Mouse (Mus musculus) heart, adult 9 months (tissue): Measurements from ENCODE around the gene Gm49395.

Source experiments
- DNase-seq, 2 experiments: peaks; one replicate each; pipeline ENCODE4 v3.0.0; 2022; ENCODE audit warnings: low spot score in 2 of 2

Gene Gm49395

DNA sequence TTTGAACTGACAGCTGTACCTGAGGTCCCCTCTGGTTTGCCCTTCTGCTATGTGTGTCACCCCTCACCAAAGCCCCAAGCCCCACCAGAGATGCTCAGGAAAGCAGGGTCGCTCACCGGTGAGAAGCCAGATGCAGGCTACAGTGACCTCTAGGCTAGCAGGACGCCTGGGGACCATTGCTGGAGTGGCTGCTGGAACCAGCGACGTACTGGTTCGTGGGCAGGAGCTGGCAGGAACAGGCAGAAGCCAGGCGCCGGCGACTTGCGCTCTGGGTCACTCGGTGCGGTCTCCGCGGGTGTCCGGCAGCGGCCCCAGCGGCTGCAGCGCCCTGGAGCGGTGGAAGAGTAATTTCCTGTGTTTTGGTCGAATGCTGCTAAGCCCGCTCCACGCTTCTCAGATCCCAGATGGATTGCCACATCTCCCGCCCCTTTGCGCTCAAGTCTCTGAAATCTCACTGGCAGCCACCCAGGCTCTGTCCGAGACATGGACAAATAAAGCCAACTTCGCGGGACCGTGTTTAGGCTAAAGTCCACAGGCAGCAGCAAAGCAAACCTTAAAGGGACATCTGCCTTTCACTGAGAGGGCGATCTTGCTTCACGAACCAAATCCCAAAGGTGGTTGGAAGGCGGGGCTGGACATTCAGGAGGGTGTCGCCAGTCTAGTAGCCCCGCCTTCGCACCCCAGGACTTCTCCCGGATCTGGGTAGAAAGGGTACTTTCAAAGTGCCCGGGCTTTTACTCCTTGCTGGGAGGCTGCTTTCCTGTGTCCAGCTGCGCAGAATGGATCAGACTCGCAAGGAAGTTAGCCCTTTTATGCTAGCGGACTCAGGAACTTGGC, at the start of gene Gm49395, which contains the start of gene Itga1:
TSS of gene Gm49395 (minus strand) at position 567 of the 837 bp plus-strand sequence.
TSS of gene Itga1 (minus strand) at position 610 of the 837 bp plus-strand sequence.
- peak; percentile 88 to 89 for DNase-seq

GRCm38 (mm10) chr13:115150602-115151001, 48.9 kb upstream of the Gm49395 start:
- DNase-seq, result peak; percentile 47 to 53

GRCm38 (mm10) chr13:115149849-115150248, 48.1 kb upstream of the Gm49395 start:
- no peak for DNase-seq

DNA sequence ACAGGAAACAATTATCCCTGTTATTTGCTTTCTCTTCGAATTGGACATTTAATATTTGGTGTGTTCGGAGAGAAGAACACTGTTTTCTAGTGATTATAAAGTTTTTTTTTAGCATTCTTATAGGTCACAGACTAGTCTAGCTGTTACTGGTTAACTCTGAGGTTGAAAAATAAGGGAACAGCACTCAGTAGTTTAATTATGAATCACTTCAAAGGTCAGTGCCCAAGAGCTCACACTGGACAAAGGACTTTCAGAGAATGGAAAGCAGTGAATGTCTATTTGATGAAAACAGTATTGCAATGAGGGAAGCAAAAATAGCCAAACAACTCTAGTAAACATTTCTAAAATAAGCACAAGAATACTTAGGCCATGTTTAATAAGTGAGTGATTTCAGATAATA, 41.9 kb upstream of the Gm49395 start:
- DNase-seq, result no peak

- DNase-seq, result no peak
Observed at GRCm38 (mm10) chr13:115142066-115142465, 40.3 kb upstream of the Gm49395 start.

- DNase-seq, result no peak
Observed at GRCm38 (mm10) chr13:115138513-115138912, 36.8 kb upstream of the Gm49395 start.

- peak in 1 of 2 experiments; percentile 32 for DNase-seq
Observed at GRCm38 (mm10) chr13:115136761-115137160, 35.0 kb upstream of the Gm49395 start.

GRCm38 (mm10) chr13:115132435-115132834, 30.7 kb upstream of the Gm49395 start:
- DNase-seq, result no peak

GRCm38 (mm10) chr13:115131381-115131780, 29.7 kb upstream of the Gm49395 start:
- DNase-seq, result no peak

GRCm38 (mm10) chr13:115130035-115130434, 28.3 kb upstream of the Gm49395 start:
- DNase-seq, result no peak

- DNase-seq, result no peak
Observed at GRCm38 (mm10) chr13:115127826-115128225, 26.1 kb upstream of the Gm49395 start.

DNA sequence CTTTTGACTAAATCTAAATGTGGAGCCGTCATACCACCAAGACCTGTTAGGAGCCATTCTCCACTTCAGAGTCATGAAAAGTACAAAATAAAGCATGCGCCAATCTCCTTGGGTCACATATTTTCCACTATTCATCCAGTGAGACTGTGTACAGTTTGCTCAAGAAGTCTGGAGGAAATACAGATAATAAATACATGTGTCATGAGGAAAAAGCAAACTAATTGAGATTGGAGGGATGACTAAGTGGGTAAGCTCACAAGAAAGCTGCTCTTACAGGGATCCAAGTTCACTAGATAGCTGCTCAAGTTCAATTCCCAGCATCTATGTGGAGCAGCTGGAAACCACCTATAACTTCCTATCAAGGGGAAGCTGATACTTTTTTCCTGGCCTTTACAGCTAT, 24.8 kb upstream of the Gm49395 start:
- no peak for DNase-seq

DNA sequence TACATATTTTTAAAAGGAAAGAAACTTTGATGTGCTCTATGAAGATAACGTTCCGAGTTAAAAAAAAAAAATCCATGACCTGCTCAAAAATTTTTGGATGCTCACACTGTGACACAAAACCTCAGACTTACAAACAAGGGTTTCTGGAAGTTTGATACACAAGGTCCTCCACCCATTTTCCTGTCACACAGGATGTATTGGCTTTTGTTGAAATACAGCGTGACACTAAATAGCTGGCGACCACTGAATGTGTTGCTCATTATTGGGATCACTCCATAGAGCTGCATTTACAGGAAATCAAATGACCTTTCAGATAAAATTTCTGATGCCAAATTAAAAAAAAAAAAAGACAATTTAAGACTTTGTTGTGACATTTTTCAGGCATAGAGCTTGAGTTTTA, 23.4 kb upstream of the Gm49395 start:
- DNase-seq, result peak in 1 of 2 experiments; percentile 38

GRCm38 (mm10) chr13:115124521-115124920, 22.8 kb upstream of the Gm49395 start:
- no peak for DNase-seq

DNA sequence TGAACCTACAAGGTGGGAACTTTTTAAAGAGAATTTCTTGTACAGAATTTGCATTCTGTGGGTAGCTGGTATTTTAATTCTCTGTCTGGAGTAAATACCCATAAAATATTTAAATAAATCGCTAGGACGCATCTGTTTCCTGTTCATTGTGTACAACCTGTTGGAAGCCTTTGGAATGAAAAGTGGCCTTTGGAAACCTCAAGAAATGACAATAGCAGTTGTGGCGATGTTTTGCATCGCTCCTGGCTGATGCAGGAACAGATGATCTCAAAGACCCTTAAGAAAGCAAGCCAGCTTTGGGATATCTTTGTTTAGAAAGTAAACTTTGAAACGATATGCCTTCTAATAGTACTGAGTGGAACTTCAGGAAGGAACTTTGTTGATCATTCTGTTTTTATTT, 17.0 kb upstream of the Gm49395 start:
- DNase-seq, result peak; percentile 55 to 83

DNA sequence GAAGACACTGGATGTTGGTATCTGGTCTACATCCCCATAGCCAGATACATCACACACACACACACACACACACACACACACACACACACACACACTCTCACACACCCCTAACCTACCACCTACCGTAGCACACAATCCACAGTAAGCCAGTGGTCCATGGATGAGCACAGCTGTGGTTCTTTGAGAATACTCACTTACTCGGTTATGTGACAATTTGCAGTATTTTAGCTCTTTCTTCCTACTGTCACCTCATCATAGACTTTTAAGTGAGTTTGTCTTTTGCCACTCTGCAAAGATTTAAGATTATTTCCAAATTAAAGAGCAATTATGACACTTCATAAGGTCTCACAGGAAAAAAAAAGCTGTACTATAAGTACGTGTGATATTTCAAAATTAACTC, 16.5 kb upstream of the Gm49395 start:
- DNase-seq, result no peak

- no peak for DNase-seq
Observed at GRCm38 (mm10) chr13:115116930-115117621, 15.4 kb upstream of the Gm49395 start.

- no peak for DNase-seq
Observed at GRCm38 (mm10) chr13:115109628-115110027, 7.9 kb upstream of the Gm49395 start.

GRCm38 (mm10) chr13:115107436-115107835, 5.7 kb upstream of the Gm49395 start:
- DNase-seq, result no peak

- peak; percentile 60 to 78 for DNase-seq
Observed at GRCm38 (mm10) chr13:115106183-115106582, 4.5 kb upstream of the Gm49395 start.

DNA sequence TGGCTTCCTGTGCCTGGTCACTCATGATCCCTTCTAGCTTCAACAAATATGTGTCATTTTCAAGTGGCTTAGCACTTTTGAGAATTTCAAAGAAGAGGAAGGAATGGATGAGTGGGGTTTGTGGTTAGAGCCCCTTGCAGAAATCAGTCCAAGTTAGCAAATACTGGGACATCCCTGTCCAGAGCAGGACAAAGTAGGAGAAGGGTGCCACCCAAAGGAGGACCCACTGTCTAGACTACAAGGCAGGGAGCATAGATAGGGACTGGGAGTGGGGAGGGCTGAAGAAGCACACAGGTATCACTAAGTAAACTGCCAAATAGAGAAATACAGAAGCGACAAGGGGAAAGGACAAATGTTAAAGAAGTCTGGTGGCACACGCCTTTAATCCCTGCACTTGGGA, 1.0 kb upstream of the Gm49395 start:
- DNase-seq, result no peak

DNA sequence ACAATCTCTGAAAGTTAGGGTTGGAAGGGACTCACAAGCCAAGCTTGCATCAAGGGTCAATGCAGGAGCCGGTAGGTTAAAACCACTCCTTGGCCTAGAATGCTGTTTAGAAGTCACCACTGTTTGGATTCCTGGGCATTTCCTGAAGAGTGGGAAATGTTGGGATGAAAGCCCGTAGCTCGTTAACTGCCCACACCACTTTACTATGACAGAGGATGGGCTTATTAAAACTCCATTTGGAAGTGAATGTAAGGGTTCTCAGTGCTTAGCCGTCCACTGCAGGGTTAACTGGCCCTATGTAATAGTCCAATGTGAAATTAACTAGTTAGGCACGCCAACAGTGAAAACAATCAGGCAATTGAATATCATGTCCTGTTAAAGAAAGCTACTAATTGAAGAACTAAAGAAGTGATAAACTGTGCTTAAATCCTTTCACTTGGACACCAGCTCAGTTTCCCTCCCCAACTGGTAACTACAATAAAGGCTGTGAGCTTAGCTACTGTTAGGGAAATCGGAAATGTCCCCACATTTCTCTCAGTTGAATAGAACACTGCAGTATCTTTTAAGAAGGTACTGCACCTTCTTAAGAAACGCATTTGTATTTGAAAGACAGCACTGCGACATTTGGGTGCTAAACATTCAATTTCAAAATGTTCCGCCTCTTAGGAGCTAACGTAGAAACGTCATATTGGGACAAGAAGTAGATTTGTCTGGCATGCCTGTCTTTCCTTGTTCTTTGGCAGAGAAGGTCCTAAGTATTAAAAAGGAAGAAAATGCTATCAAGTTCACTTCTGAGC, 1.1 kb downstream of the Gm49395 start:
- DNase-seq, result no peak
